Mouse (Mus musculus) liver, postnatal 0 days (tissue): Measurements from ENCODE around the gene Ocrl.

Experiments used
- CTCF ChIP-seq: sonication (generic); IDR thresholded peaks from 2 replicates; pipeline ENCODE4 v1.5.1; 2016; ENCODE audit warnings: antibody characterized with exemption, low read depth
- EP300 ChIP-seq: IDR thresholded peaks from 2 replicates; pipeline ENCODE4 v1.6.1; 2016; ENCODE audit warnings: antibody characterized with exemption, low read depth, mild to moderate bottlenecking

- no peak for TF ChIP-seq EP300
- no peak for TF ChIP-seq CTCF
These were observed 75.8 kb downstream of the Ocrl start for GRCm38 (mm10) chrX:47988024-47988423.
